Mouse (Mus musculus) liver, embryonic 13.5 days (tissue): ENCODE measurements around the gene Poc1a. TPM values are rescaled to one million over a fixed set of nuclear protein-coding genes. Genes with fewer than 3 reads are reported as not detected.

ENCODE experiments used
- ATAC-seq: fragments of 200-750 bp; cut with Nextera tagmentation; 2 replicates; pipeline ENCODE4 v1.8.0; 2017; ENCODE audit warnings: low read depth, mild to moderate bottlenecking, moderate number of reproducible peaks, moderate library complexity
- DNase-seq: peaks from one replicate; pipeline ENCODE4 v3.0.0; 2022
- H3K27ac ChIP-seq: fragments of 300-500 bp; sonication (generic); 2 replicates; pipeline ENCODE4 v1.5.1; 2015; ENCODE audit warnings: moderate library complexity, mild to moderate bottlenecking, inconsistent platforms
- H3K27me3 ChIP-seq: fragments of 300-500 bp; sonication (generic); 2 replicates; pipeline ENCODE4 v1.6.1; 2015; ENCODE audit warnings: mild to moderate bottlenecking, inconsistent platforms
- H3K36me3 ChIP-seq: fragments of 300-500 bp; sonication (generic); 2 replicates; pipeline ENCODE4 v1.6.1; 2015; ENCODE audit warnings: mild to moderate bottlenecking, inconsistent platforms
- H3K4me1 ChIP-seq: fragments of 300-500 bp; sonication (generic); replicated peaks from 2 replicates; pipeline ENCODE4 v1.6.1; 2015; ENCODE audit warnings: inconsistent platforms
- H3K4me2 ChIP-seq: fragments of 300-500 bp; sonication (generic); 2 replicates; pipeline ENCODE4 v1.6.1; 2015; ENCODE audit warnings: inconsistent platforms, mild to moderate bottlenecking, moderate library complexity
- H3K4me3 ChIP-seq: fragments of 300-500 bp; sonication (generic); replicated peaks from 2 replicates; pipeline ENCODE4 v1.5.1; 2015; ENCODE audit warnings: mild to moderate bottlenecking, inconsistent platforms
- H3K9ac ChIP-seq: fragments of 300-500 bp; sonication (generic); 2 replicates; pipeline ENCODE4 v1.6.1; 2015; ENCODE audit warnings: mild to moderate bottlenecking, inconsistent platforms
- H3K9me3 ChIP-seq: fragments of 300-500 bp; sonication (generic); replicated peaks from 2 replicates; pipeline ENCODE4 v1.6.1; 2016; ENCODE audit warnings: inconsistent platforms
- WGBS: fragments of 180-500 bp; shearing (Covaris S2); methylation state at CpG from one replicate; pipeline ENCODE4 v1.1.7; 2015; ENCODE audit not compliant: insufficient replicate concordance; 5-methylcytosine and 5-hydroxymethylcytosine counted together
- polyA plus RNA-seq: library from polyadenylated mRNA; unstranded; fragments of >200 nt; fragmentation: Nextera tagmentation; extraction: Ambion mirVana; gene quantifications from 2 replicates; pipeline ENCODE4 v1.2.1, GENCODE M21; 2015

Gene Poc1a
- polyA plus RNA-seq, 1 experiment from 2014 or later = 27.4 TPM

- no peak overlapping the region for H3K4me2 ChIP-seq
- no peak overlapping the region for H3K27ac ChIP-seq
- no peaks in the 10 kb centered on the region for H3K36me3 ChIP-seq
- H3K27me3 ChIP-seq = peaks cover 19% of the 10 kb centered on the region; the same call in 1 of the 2 replicates
- WGBS = 66% methylated on average over 12 of the region's 12 CpGs
- ATAC-seq = no peak
- H3K9ac ChIP-seq = no peak overlapping the region
- no peak overlapping the region for H3K4me3 ChIP-seq
- H3K4me1 ChIP-seq = peaks cover 22% of the 10 kb centered on the region
- no peaks in the 10 kb centered on the region for H3K9me3 ChIP-seq
- no peak for DNase-seq
Observed at GRCm38 (mm10) chr9:106386181-106386864, 105.5 kb downstream of the Poc1a start.

DNA sequence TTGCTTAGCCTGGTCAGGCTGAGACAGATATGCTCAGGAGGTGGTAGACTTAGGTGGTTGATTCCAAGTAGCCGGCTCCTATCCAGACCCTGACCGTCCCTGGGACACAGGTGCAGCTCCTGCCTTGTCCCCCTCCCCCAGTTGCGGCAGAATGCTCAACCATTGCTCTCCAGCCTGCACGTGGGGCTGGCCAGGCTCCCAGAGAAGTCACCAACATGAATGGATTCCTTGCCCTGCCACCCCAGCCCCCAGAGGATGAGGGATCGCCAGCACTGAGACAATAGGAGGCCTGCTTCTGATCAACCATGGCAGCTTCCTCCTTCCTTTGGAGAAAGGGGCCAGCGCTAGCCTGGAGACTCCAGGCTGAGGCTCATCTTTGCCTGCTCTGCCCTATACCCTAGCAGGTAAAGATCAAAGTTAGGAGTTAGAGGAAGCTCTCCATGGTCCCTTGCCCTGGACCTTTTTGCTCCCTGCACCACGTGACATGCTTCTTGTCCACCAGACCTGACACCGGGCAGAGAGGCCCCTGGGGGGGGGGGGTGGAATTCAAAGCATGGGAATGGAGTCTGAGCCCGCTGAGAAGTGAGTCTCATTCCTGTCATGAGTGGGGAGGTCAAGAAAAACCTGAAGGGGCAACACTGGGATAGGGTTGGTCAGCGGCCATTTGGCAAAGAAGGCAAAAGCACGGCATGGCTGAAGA lies 112.1 kb downstream of the Poc1a start:
- Histone ChIP-seq H3K4me3 (no peak overlapping the region), H3K9ac (no peak overlapping the region), H3K27me3 (no peaks in the 10 kb centered on the region; the same call in 1 of the 2 replicates), H3K27ac (no peak overlapping the region), H3K4me1 (peaks cover 47% of the 10 kb centered on the region), H3K36me3 (no peaks in the 10 kb centered on the region), H3K9me3 (no peaks in the 10 kb centered on the region), H3K4me2 (no peak overlapping the region)
- DNase-seq (no peak), ATAC-seq (no peak)
- WGBS = 66% methylated on average over 11 of the region's 11 CpGs

- Histone ChIP-seq H3K27ac (no peak overlapping the region), H3K4me3 (no peak overlapping the region), H3K27me3 (no peaks in the 10 kb centered on the region), H3K36me3 (no peaks in the 10 kb centered on the region), H3K9ac (no peak overlapping the region), H3K4me2 (no peak overlapping the region), H3K9me3 (no peaks in the 10 kb centered on the region), H3K4me1 (peaks cover 51% of the 10 kb centered on the region)
- DNase-seq (no peak), ATAC-seq (no peak)
- whole genome bisulfite sequencing = 69% methylated on average over 8 of the region's 8 CpGs
Observed at GRCm38 (mm10) chr9:106393548-106393947, 112.7 kb downstream of the Poc1a start.

DNA sequence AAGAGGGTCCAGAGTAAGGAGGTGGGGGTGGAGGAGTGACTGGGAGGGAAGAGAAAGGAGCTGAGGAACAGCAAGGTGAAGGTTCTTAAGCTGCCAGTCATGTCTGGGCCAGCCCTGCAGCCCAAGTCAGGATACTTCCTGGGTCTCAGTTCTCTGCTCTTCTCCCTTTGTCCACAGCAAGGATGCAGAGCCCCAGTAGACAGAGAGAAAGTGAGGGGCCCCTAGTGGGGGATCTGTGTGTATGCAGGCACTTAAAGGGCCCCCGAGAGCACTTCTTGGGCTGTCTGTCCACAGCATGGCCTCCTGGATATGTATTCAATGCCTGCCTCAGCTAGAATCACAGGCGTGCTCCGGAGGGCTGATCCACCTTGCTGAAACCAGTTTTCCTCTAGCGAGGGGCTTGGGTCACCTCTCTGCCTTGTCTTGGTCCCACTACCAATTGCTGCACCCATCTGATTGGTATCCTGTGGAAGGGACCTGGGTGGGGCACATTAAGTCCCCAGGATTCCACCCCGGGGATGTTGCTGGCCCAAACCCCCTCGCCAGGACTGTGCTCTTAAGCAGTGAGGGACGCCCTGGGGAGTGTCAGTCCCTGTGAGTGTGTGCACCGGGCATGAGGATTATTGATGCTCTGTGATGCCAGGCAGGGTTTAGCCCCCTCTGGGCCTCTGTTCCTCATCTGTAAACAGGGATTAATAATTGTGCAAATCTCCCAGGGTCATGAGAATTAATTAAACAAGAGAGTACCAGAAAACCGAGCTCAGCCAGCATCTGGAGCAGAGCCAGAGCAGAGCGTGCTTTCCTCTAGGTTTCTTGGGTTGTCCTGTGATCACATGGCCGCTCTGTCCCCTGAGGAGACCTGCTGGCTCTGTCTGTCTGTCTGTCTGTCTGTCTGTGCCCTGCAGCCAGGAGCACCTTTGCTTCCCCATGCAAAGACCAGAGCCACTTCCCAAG lies 114.1 kb downstream of the Poc1a start:
- WGBS = 60% methylated on average over 11 of the region's 11 CpGs
- Histone ChIP-seq H3K27ac (no peak overlapping the region), H3K4me2 (no peak overlapping the region), H3K36me3 (no peaks in the 10 kb centered on the region), H3K27me3 (no peaks in the 10 kb centered on the region), H3K9me3 (no peaks in the 10 kb centered on the region), H3K4me3 (no peak overlapping the region), H3K4me1 (peaks cover 65% of the 10 kb centered on the region), H3K9ac (no peak overlapping the region)
- DNase-seq (no peak), ATAC-seq (no peak)

GRCm38 (mm10) chr9:106397733-106398132 lies 116.9 kb downstream of the Poc1a start:
- H3K9me3 ChIP-seq = no peaks in the 10 kb centered on the region
- peak overlapping the region; percentile 91 for H3K27ac ChIP-seq
- WGBS = 21% methylated on average over 4 of the region's 4 CpGs
- H3K4me1 ChIP-seq = peaks cover 80% of the 10 kb centered on the region
- peak overlapping the region; percentile 46 for H3K4me2 ChIP-seq
- no peaks in the 10 kb centered on the region for H3K27me3 ChIP-seq
- H3K4me3 ChIP-seq = no peak overlapping the region
- no peaks in the 10 kb centered on the region for H3K36me3 ChIP-seq
- H3K9ac ChIP-seq = peak overlapping the region; percentile 57
- ATAC-seq (peak; percentile 52), DNase-seq (peak; percentile 20)

DNA sequence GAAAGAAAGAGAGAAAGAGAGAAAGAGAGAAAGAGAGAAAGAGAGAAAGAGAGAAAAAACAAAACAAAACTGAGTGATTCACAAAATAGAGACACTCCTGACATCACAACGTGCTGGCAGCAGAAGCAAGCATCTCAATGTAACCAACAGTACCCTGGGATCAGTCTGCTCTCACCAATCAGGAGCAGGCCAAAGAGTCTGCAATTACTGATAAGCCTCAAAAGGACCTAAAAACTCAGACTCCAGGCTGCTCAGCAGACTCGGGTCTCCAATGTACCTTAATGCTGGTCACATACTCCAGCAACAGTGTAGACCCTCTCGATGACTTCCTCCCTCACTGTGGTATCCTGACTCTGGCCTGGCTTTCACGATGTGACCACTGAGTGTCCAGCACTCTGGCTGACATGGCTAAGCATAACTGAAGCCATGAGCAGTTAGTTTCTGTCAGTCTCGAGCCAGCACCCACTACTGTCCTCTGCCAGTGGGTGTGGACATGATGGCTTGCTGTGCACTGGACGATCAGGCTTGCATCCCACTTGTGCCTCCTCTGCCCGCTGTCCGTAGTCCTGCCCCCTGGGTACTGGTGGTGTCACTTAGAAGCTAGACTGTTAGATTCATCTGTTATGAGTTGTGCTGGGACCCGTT lies 117.9 kb downstream of the Poc1a start:
- WGBS = 41% methylated on average over 9 of the region's 9 CpGs
- no peaks in the 10 kb centered on the region for H3K27me3 ChIP-seq
- H3K4me1 ChIP-seq = peaks cover 80% of the 10 kb centered on the region
- 0 out of 2 replicates have a peak overlapping the region, but pooled peaks have one; percentile 3 for H3K4me3 ChIP-seq
- peak overlapping the region; percentile 51 for H3K4me2 ChIP-seq
- peak overlapping the region; percentile 88 for H3K27ac ChIP-seq
- H3K9me3 ChIP-seq = no peaks in the 10 kb centered on the region
- H3K36me3 ChIP-seq = no peaks in the 10 kb centered on the region
- ATAC-seq (peak; percentile 92), DNase-seq (peak; percentile 66)
- peak overlapping the region; percentile 40 for H3K9ac ChIP-seq

- H3K27ac ChIP-seq = peak overlapping the region; percentile 88
- H3K36me3 ChIP-seq = no peaks in the 10 kb centered on the region
- 0 out of 2 replicates have a peak overlapping the region, but pooled peaks have one; percentile 11 for H3K9ac ChIP-seq
- no peaks in the 10 kb centered on the region for H3K27me3 ChIP-seq
- H3K4me3 ChIP-seq = no peak overlapping the region
- ATAC-seq (no peak), DNase-seq (no peak)
- no peak overlapping the region for H3K4me2 ChIP-seq
- 82% methylated on average over 3 of the region's 3 CpGs for WGBS
- H3K9me3 ChIP-seq = no peaks in the 10 kb centered on the region
- H3K4me1 ChIP-seq = peaks cover 71% of the 10 kb centered on the region
Observed at GRCm38 (mm10) chr9:106399808-106400207, 118.9 kb downstream of the Poc1a start.

Other genes with a start within 250 kb of the Poc1a start
- gene Col6a4, start 184.3 kb upstream of the Poc1a start, polyA plus RNA-seq = 0.07 TPM in 1 of 2 replicates, not detected in the other
- 14.8 and 15.5 TPM in 2 replicates for gene Glyctk, start 122.9 kb upstream of the Poc1a start, polyA plus RNA-seq
- 7.8 and 7.9 TPM in 2 replicates for gene Wdr82, start 110.1 kb upstream of the Poc1a start, polyA plus RNA-seq
- gene Ppm1m, start 81.3 kb upstream of the Poc1a start, polyA plus RNA-seq = 10.0 and 12.1 TPM in 2 replicates
- 25.6 and 26.3 TPM in 2 replicates for gene Twf2, start 78.0 kb upstream of the Poc1a start, polyA plus RNA-seq
- 0.07 TPM in 1 of 2 replicates, not detected in the other for gene Tlr9, start 58.5 kb upstream of the Poc1a start, polyA plus RNA-seq
- 37.7 and 43.7 TPM in 2 replicates for gene Alas1, start 32.4 kb upstream of the Poc1a start, polyA plus RNA-seq
- 3.8 and 4.1 TPM in 2 replicates for gene Dusp7, start 87.6 kb downstream of the Poc1a start, polyA plus RNA-seq
- gene Rpl29, start 148.4 kb downstream of the Poc1a start, polyA plus RNA-seq = 772 and 835 TPM in 2 replicates
- 31.2 and 32.2 TPM in 2 replicates for gene Acy1, start 157.3 kb downstream of the Poc1a start, polyA plus RNA-seq
- gene Abhd14b, start 166.4 kb downstream of the Poc1a start, polyA plus RNA-seq = 16.7 and 18.2 TPM in 2 replicates
- 24.4 and 26.3 TPM in 2 replicates for gene Abhd14a, start 166.6 kb downstream of the Poc1a start, polyA plus RNA-seq
- 12.7 and 13.2 TPM in 2 replicates for gene Pcbp4, start 172.2 kb downstream of the Poc1a start, polyA plus RNA-seq
- 0.09 TPM in 1 of 2 replicates, not detected in the other for gene Gpr62, start 184.9 kb downstream of the Poc1a start, polyA plus RNA-seq
- gene Rrp9, start 194.9 kb downstream of the Poc1a start, polyA plus RNA-seq = 44.2 and 47.6 TPM in 2 replicates
- 0.71 and 0.75 TPM in 2 replicates for gene Parp3, start 195.9 kb downstream of the Poc1a start, polyA plus RNA-seq
- gene Iqcf1, start 218.9 kb downstream of the Poc1a start, polyA plus RNA-seq = not detected in 2 replicates
- gene Iqcf5, start 233.5 kb downstream of the Poc1a start, polyA plus RNA-seq = not detected in 2 replicates